Comparison of ENCODE assay signal across 24 mouse cellular contexts in genomic region chr16:93749147-93749910, GRCm38 (mm10). TPM values are rescaled to one million over a fixed set of nuclear protein-coding genes. Genes with fewer than 3 reads are reported as not detected.
A peak's percentile ranks its signal among the peaks of the same experiment; 100 is the strongest.
DNase-seq lines count a peak whose midpoint lies in the region; ATAC-seq and TF ChIP-seq lines count a peak whose summit lies in the region.
"Had no signal": no experiment of that assay in that cellular context is flagged by ENCODE, and none has a peak within 500 bp of the region (broad histone marks: within the 10 kb centered on the region; RNA-seq: fewer than 3 reads in every experiment).

No protein-coding gene starts in this region.

- peak overlapping the region; percentile 79 for H3K27ac ChIP-seq in macrophage
- no peak overlapping the region for H3K27ac ChIP-seq in kidney, adult 2 months (ENCODE audit: insufficient read depth, low read depth, low read length)
- H3K27ac ChIP-seq: embryonic facial prominence, embryonic 10.5 days; embryonic facial prominence, embryonic 13.5 days; forebrain, embryonic 12.5 days; forebrain, embryonic 15.5 days; heart, embryonic 15.5 days; hindbrain, embryonic 15.5 days had no signal

- TF ChIP-seq CTCF in kidney, adult 2 months (conservative IDR thresholded peaks at IDR 0.05; ENCODE audit: insufficient read depth, insufficient read length, low read depth, low read length), result no peak

- H3K79me2 ChIP-seq in macrophage (ENCODE audit: inconsistent target), result no peaks in the 10 kb centered on the region

- peaks cover 25% of the 10 kb centered on the region for H3K36me3 ChIP-seq in macrophage (ENCODE audit: inconsistent target)
- H3K36me3 ChIP-seq in kidney, adult 2 months (ENCODE audit: control insufficient read depth, insufficient read depth, low read length), result no peaks in the 10 kb centered on the region
- H3K36me3 ChIP-seq: embryonic facial prominence, embryonic 10.5 days had no signal

- DNase-seq in cerebellum, postnatal 4 days (ENCODE audit: low spot score in 2 of 2), result no peak
- peak; percentile 60 for DNase-seq in cerebellum, adult 9-11 months
- DNase-seq in cerebellum, adult 11-12 months, result no peak
- DNase-seq in kidney, adult 2 months, result no peak
- DNase-seq: adrenal gland, adult 8-10 months; adrenal gland, postnatal 25 days; embryo, embryonic 11 days; gastrocnemius, postnatal 25 days; heart, adult 18-20 months; heart, postnatal 10 days; heart, postnatal 4 days; kidney, adult 8-10 months had no signal

- H3K4me3 ChIP-seq in macrophage (ENCODE audit: inconsistent target), result no peak overlapping the region
- H3K4me3 ChIP-seq in kidney, adult 2 months (ENCODE audit: insufficient read depth, low read depth, low read length), result no peak overlapping the region
- H3K4me3 ChIP-seq: embryonic facial prominence, embryonic 10.5 days; embryonic facial prominence, embryonic 13.5 days; erythroblast, embryonic 14.5 days; forebrain, embryonic 12.5 days; forebrain, embryonic 15.5 days; heart, embryonic 12.5 days; heart, embryonic 15.5 days; hindbrain, embryonic 15.5 days had no signal

- 92% methylated on average over 15 of the region's 15 CpGs for WGBS in macrophage (ENCODE audit: missing documents)
- 85% methylated on average over 15 of the region's 15 CpGs for WGBS in kidney, adult 2 months

- ATAC-seq in cerebellum, adult (ENCODE audit: insufficient number of reproducible peaks, low FRiP score, low TSS enrichment), result 0 out of 2 replicates have a peak, but pooled peaks have one; percentile 46
- ATAC-seq: activated CD4-positive, CD25-positive, alpha-beta regulatory T cell, adult 4 months; forebrain, embryonic 15.5 days; intestine, postnatal 0 days had no signal

- TF ChIP-seq POLR2A in kidney, adult 2 months (IDR thresholded peaks at IDR 0.05; ENCODE audit: low read depth, low read length), result no peak

- H3K27me3 ChIP-seq in kidney, adult 2 months (replicated peaks; ENCODE audit: control insufficient read depth, insufficient read depth, low read length), result no peaks in the 10 kb centered on the region
- H3K27me3 ChIP-seq: embryonic facial prominence, embryonic 13.5 days; forebrain, embryonic 12.5 days; forebrain, embryonic 15.5 days; heart, embryonic 15.5 days; hindbrain, embryonic 15.5 days had no signal

- no peaks in the 10 kb centered on the region for H3K4me1 ChIP-seq in kidney, adult 2 months (ENCODE audit: control insufficient read depth, insufficient read depth, low read length)
- H3K4me1 ChIP-seq: forebrain, embryonic 12.5 days; forebrain, embryonic 15.5 days; heart, embryonic 15.5 days; hindbrain, embryonic 15.5 days had no signal

RNA-seq across cellular contexts. Expression of gene Dop1b, which starts 37.6 kb away (rescaled TPM):
- 100 to 1,000 TPM; 102 to 263 (median 143) TPM for total RNA-seq in macrophage (2018; cell fraction: chromatin; rRNA removed)
- 10 to 100 TPM; 29.1 to 56.1 (median 36.6) TPM for total RNA-seq in macrophage (2018; cell fraction: cytosol; rRNA removed)
- 100 to 1,000 TPM in 7 of 26 experiments, 10 to 100 TPM in 19; 58.1 to 121 (median 88.9) TPM for total RNA-seq in macrophage (2018; cell fraction: nucleus; rRNA removed)
- 22.6 to 30.7 TPM (median 29.9 TPM) in 3 replicates for polyA plus RNA-seq in macrophage (2018)
- 23.8 and 28.2 TPM in 2 replicates for polyA plus RNA-seq in kidney, adult 2 months (2012; rRNA removed)
